Comparison of ENCODE assay signal across 12 mouse cellular contexts in genomic region chr2:58163457-58164181, GRCm38 (mm10). TPM values are rescaled to one million over a fixed set of nuclear protein-coding genes. Genes with fewer than 3 reads are reported as not detected.
DNase-seq lines count a peak whose midpoint lies in the region; ATAC-seq and TF ChIP-seq lines count a peak whose summit lies in the region.
"Had no signal": no experiment of that assay in that cellular context is flagged by ENCODE, and none has a peak within 500 bp of the region (broad histone marks: within the 10 kb centered on the region; RNA-seq: fewer than 3 reads in every experiment).

No protein-coding gene starts in this region.

- no peaks in the 10 kb centered on the region for H3K9me3 ChIP-seq in kidney, postnatal 0 days (replicated peaks; ENCODE audit: low read length)
- H3K9me3 ChIP-seq in neural tube, embryonic 15.5 days (replicated peaks), result no peaks in the 10 kb centered on the region

- no peak for ATAC-seq in kidney, postnatal 0 days (replicated peaks; ENCODE audit: low FRiP score, low read depth)
- no peak for ATAC-seq in neural tube, embryonic 15.5 days (ENCODE audit: low FRiP score)
- ATAC-seq: intestine, postnatal 0 days had no signal

- peak; percentile 20; the same call in 1 of the 2 replicates for TF ChIP-seq CTCF in kidney, postnatal 0 days (IDR thresholded peaks at IDR 0.05; ENCODE audit: low read depth)

- no peak overlapping the region for H3K9ac ChIP-seq in kidney, postnatal 0 days (ENCODE audit: low read depth, low read length)
- H3K9ac ChIP-seq in neural tube, embryonic 15.5 days (replicated peaks), result no peak overlapping the region

- no peak overlapping the region for H3K27ac ChIP-seq in kidney, postnatal 0 days
- H3K27ac ChIP-seq in neural tube, embryonic 15.5 days (replicated peaks), result no peak overlapping the region

- H3K36me3 ChIP-seq in kidney, postnatal 0 days (ENCODE audit: insufficient read depth, low read length), result no peaks in the 10 kb centered on the region
- H3K36me3 ChIP-seq in neural tube, embryonic 15.5 days, result no peaks in the 10 kb centered on the region

- WGBS in kidney, postnatal 0 days, result 57% methylated on average over 1 of the region's 1 CpGs
- WGBS in neural tube, embryonic 15.5 days, result 75% methylated on average over 1 of the region's 1 CpGs

- H3K4me3 ChIP-seq in kidney, postnatal 0 days (replicated peaks; ENCODE audit: low read depth, low read length), result no peak overlapping the region
- H3K4me3 ChIP-seq in neural tube, embryonic 15.5 days (replicated peaks), result no peak overlapping the region

- H3K4me1 ChIP-seq in kidney, postnatal 0 days (replicated peaks; ENCODE audit: insufficient read depth, low read length), result no peaks in the 10 kb centered on the region
- no peaks in the 10 kb centered on the region for H3K4me1 ChIP-seq in neural tube, embryonic 15.5 days

- DNase-seq in kidney, postnatal 0 days (ENCODE audit: low spot score), result no peak
- no peak for DNase-seq in kidney, postnatal 10 days
- peak; percentile 37 for DNase-seq in testis, postnatal 10 days (ENCODE audit: low spot score)
- no peak for DNase-seq in testis, postnatal 14 days (ENCODE audit: low spot score)
- DNase-seq in spleen, postnatal 4 days (ENCODE audit: low spot score in 2 of 2), result peak; percentile 23 to 65
- no peak for DNase-seq in cerebellum, adult 11 months
- no peak for DNase-seq in cerebellum, postnatal 25 days
- DNase-seq: adrenal gland, adult 2 months; heart, adult 11 months; retina, postnatal 1 day had no signal

- no peaks in the 10 kb centered on the region for H3K27me3 ChIP-seq in kidney, postnatal 0 days (ENCODE audit: insufficient read depth, low read length)
- H3K27me3 ChIP-seq in neural tube, embryonic 15.5 days (replicated peaks), result no peaks in the 10 kb centered on the region

- no peak overlapping the region for H3K4me2 ChIP-seq in kidney, postnatal 0 days (ENCODE audit: low read length)
- H3K4me2 ChIP-seq in neural tube, embryonic 15.5 days, result no peak overlapping the region

RNA-seq across cellular contexts. Expression of gene Cytip, which starts 31.7 kb away (rescaled TPM):
- 6.3 and 7.1 TPM in 2 replicates for polyA plus RNA-seq in kidney, postnatal 0 days (2015; fragmentation: Nextera tagmentation; extraction: Ambion mirVana)
- 0.08 and 4.6 TPM in 2 replicates for polyA plus RNA-seq in neural tube, embryonic 15.5 days (2015; fragmentation: Nextera tagmentation; extraction: Ambion mirVana)

Comparison
In these comparisons a context has a peak if more than half of its experiments do, and no peak if none do; other contexts are left out.
1. DNase-seq: peak in testis, postnatal 10 days (single experiment) and spleen, postnatal 4 days (2 of 2); none in kidney, postnatal 0 days (single experiment), kidney, postnatal 10 days (single experiment), testis, postnatal 14 days (single experiment), cerebellum, adult 11 months (single experiment) and cerebellum, postnatal 25 days (0 of 2).